Mouse (Mus musculus) layer of hippocampus, adult 18-20 months (tissue): Measurements from ENCODE around the gene Atp6v1g2. TPM values are rescaled to one million over a fixed set of nuclear protein-coding genes. Genes with fewer than 3 reads are reported as not detected.
A peak's percentile ranks its signal among the peaks of the same experiment; 100 is the strongest.

Experiments used
- DNase-seq, 2 experiments: peaks; one replicate each; pipeline ENCODE4 v3.0.0; 2022; ENCODE audit warnings: low spot score in 2 of 2
- long read RNA-seq: library from polyadenylated mRNA; stranded (forward); transcript quantifications from one replicate; pipeline ENCODE4 v2.0.0, GENCODE M21; 2021
- total RNA-seq, 2 experiments: library from RNA; stranded (reverse); gene quantifications; 2 replicates each; pipeline ENCODE4 v1.2.3; 2021

Atp6v1g2 gene
- total RNA-seq: 100 to 1,000 TPM; 637 to 681 TPM
- long read RNA-seq, transcript Atp6v1g2-204 (2 exons, 1,041 nt): minor isoform, 17 of 749 reads
- long read RNA-seq, transcript Atp6v1g2-201 (3 exons, 1,528 nt): major isoform, 682 of 749 reads
- long read RNA-seq, partial matches to known transcripts: 5 of 749 reads
- long read RNA-seq, other reads (novel, unspliced or antisense): 42 of 749 reads

DNA sequence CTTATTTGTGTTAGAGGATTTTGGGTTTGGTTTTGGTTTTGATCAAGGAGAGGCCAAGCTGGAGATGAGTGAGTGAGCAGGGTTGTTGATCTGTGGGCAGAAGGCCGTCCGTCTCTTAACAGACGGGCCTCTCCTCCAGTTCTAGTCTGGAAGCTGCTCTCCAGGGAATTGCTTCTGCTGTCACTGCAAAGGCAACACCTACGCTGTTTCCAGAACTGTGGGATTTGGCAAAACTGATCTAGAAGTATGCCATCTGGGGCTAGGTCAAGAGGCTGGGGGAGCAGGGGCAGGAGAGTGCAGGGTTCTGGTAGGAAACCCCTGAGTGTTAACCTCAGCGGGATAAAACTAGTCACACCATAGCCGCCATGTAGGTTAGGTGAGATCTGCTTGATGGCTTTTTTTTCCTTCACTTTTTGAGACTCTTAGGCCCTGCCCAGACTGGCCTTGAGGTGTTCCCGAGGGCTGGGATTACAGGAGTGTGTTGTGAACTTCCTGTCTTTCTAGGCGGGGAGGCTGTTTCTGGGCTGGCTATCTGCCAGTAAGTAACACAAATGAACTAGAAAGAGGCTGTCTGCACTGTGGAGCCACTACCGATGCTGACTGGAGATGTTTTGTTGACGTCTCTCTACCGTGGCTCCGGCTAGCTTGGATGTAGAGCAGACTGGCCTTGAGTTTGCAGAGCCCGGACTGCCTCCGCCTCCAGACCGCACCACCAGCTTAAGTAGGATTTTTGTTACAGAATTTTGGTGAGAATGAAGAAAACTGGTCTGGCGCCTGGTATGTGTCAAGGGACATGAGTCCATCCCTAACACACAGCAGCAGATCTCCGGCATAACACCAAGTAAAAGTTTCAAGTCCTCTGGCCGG lies at the start of gene Atp6v1g2:
Atp6v1g2 (plus strand) TSS at position 547 of the 867 bp plus-strand sequence.
- DNase-seq: peak in 1 of 2 experiments; percentile 64

DNA sequence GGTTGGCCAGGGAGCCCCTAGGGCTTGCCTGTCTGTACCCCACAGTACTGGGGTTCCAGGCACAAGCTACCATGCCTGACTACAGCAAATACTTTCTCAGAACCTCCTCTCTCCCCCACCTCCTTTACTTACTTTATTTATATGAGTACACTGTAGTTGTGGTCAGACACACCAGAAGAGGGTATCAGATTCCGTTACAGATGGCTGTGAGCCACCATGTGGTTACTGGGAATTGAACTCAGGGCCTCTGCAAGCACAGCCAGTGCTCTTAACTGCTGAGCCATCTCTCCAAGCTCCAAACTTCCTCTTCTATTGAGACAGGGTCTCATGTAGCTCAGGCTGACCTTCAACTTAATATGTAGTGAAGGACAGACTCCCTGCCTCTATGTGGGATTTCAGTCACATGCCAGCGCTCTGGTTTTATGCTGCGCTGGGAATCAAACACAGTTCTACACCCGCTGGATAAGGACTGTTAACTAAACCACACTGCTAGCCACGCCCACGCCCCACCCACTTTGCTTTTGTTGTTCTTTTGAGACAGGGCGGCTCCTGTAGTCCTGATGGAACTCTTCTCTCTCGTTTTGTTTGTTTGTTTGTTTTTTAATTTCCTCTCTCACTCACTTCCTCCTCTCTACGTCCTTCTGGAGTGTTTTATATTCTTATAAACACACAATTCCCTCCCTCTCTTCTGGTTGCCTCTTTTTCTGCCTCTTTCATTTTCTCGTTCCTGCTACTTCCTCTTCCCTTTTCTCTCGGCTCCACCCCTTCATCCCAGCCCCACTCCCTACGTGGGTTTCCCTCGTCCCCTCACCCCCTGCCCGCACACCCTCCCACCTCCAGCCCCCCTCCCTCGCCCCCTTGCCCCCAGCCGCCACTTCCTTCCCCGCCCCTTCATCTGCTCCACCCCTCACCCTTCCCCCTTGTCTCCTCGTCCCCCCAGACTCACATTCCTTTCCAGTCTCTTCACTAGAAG lies 47.5 kb upstream of the Atp6v1g2 start:
- peak in 1 of 2 experiments; percentile 54 for DNase-seq

DNA sequence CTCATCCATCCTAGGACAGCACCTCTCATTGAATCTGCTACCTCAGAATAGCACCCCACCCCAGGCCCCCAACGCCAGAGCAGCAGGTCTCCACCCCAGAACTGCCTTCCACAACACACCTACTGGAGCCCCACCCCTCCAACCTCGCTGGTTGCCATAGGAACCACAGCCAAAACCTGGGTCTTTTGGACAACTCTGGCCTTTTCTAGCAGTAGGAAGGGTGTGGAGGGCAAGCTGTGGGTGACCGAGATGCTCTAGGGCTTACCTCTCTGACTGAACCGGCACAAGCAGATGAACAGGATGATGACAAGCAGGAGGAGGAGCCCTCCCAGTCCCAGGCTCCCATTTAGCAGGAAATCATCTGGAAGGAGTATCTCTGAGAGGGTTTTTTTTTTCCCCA lies 46.8 kb upstream of the Atp6v1g2 start:
- DNase-seq: no peak

DNA sequence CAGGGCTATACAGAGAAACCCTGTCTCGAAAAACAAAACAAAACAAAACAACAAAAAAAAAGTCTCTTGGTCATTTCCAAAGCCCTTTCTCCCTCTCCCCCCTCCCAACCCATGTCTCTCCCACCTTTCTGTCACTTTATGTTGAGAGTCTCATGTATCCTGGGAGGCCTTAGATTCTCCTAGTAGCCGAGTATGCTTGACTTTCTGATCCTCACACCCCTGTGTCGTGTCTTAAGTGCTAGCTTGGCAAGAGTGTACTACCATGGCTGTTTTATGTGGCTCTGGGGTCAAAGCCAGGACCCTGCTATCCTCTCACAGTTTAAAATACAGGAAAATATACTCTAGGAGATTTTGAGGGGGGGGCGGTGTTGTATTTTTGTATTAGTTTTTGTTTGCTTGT lies 46.1 kb upstream of the Atp6v1g2 start:
- no peak for DNase-seq

DNA sequence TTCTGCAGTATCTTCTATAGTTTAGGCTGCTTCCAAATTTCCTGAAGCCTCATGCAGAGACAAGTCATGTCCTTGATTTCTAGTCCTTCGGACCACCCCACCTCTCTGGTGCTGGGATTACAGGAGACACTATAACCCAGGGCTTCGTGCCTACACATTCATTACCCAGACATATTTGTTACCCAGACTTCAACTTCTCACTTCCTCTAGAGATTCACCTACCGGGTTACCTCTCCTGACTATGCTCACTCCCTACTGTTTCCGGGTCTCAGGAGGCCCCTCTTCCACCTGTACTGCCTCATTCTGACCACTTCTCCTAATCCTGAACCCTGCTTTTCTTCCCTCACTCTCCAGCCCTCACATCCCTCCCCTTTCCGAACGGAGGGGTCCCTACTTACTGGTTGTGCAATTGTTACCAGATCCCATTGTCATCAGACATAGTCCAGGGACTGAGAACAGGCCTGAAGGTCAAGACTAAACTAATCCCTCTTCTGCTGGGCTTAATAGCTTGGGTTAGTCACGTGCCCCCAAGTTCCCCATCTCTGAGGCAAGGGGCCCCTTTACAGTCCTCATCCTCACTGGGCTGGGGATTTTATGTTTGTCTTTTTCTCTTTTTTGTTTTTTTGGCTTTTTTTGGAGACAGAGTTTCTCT lies 45.4 kb upstream of the Atp6v1g2 start, which contains the start of gene Lst1:
Lst1 (minus strand) TSS at position 481 of the 652 bp plus-strand sequence.
- DNase-seq: no peak

DNA sequence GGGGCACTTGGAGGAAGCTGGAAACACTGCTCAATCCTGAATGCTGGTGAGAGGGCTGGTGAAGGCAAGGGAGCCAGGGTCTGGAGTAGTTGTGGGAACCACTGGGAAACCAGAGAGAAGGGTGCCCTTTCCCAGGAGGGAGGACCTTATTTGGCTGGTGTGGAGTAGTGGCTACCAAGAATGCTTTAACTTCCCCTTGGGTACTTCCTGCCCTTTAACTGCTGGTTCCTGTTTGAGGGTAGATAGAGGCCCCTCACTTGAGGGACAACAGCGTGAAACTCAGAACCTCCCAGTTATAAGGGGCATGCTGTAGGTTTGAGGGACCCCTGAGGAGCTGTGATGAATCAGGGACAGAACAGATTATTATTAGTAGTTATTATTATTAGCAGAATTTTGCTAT lies 44.3 kb upstream of the Atp6v1g2 start:
- no peak for DNase-seq

DNA sequence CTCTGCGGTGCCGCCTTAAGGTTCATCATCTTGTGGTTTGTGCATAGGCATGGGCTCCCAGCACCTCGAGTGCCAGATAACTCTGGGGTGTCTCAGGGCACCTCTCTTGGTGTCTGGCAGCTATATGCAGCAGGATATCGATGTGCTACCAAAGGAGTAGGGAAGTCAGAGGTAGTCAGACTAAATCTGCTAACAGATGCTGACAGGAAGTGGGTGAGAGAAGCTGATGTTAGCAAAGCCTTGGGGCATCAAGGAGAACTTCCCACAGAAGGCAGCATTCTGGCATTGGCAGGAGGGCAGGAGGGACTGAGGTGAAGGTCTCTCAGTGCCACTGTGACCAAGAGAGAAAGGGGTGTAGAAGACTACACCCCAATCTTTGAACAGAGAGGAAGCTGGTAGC lies 43.4 kb upstream of the Atp6v1g2 start:
- no peak for DNase-seq

DNA sequence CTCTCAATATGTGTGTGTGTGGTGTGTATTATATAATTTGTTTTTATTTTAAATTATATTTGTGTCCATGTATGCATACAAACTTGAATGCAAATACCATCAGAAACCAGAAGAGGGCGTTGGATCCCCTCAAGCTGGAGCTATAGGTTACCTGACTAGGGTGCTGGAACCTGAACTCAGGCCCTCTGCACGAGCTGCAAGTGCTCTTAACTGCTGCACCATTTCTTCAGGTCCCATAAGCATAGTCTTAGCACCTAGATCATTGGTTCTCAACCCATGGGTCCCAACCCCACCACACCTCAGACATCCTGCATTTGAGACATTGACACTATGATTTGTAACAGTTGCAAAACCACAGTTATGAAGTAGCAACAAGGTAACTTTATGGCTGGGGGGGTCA lies 41.7 kb upstream of the Atp6v1g2 start:
- DNase-seq: no peak

DNA sequence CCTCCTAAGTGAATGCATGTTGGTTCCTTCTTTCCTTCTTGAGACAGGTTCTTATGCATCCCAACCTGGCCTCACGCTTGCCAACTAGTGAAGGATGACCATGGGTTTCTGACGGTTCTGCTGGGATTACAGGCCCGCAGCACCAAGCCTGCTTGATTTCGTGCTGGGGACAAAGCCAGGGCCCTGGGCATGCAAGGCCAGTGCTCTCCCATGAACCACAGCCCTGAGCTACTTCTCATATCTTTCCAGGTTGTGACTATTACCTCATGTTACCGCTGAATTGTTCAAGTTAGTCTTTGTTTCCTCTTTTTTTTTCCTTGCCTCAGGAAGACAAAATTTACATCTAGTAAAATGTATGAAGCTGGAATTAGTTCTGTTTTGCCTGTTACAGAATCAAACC lies 40.5 kb upstream of the Atp6v1g2 start:
- no peak for DNase-seq

DNA sequence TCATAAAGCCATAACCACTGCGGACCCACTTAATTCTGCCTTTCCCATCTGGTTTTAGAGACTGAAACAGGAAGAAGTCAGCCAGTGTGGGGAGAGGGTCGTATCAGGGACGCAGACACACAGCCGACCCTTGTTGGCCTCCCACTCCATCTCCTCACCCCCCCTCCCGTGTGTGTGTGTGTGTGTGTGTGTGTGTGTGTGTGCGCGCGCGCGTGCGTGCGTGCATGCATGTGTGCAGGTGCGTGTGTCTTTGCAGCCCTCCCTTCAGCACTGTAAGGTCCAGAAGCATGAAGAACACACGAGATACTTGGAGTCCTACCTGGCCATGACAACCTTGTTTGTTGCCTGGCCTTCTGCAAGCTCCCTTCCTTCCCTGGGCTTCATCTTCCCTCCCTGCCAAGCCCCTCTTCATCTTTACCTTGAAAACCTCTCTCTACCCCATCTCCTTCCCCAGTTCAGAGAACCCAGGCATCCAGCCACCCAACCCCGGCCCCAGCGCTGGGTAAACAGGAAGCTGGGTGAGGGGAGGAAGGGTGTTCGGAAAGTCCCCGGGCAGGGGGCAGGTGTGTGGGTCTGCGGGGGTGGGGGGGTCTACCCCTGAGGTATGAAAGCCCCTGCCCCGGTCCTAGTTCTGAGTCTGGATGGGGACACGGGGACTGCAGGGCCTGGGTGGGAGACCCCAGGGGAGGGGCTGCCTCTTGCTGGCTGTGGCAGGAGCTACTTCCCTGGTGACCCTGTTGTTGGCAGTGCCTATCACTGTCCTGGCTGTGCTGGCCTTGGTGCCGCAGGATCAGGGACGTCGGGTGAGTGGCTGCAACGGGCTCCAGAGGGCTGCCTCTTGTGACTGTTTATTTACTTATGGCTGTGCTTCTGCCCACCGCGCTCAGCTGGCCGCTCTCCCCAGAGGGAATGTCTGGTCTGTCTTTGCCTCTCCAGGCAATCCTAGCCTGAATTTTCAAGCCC lies 39.3 kb upstream of the Atp6v1g2 start, which contains the start of gene Ltb:
Ltb (plus strand) TSS at position 559 of the 963 bp plus-strand sequence.
- no peak for DNase-seq

DNA sequence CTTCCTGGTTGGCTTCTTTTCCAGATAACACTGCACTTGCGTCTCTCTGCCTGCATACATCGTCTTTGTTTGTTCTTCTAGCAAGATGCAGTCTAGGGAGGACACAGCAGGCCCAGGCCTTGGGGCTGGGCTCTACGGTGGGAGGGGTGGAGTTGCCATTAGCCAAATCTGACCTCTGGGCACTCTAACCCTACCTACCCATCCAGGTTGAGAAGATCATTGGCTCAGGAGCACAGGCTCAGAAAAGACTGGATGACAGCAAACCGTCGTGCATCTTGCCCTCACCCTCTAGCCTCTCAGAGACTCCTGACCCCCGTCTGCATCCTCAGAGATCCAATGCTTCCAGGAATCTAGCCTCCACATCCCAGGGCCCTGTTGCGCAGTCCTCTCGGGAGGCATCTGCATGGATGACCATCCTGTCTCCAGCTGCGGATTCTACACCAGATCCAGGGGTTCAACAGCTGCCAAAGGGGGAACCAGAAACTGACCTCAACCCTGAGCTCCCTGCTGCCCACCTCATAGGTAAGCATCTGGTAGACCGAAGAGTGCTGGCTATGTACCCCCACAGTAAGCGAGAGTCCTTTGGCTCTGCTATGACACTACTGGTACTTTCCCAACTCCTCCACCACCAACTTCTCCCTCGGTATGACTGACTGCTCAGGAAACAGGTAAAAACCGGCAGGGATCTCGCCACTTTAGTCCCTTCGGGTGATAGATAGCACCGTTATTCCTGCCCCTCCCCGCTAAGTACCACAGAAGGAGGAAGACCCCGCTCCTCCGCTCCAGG lies 38.4 kb upstream of the Atp6v1g2 start:
- no peak for DNase-seq

DNA sequence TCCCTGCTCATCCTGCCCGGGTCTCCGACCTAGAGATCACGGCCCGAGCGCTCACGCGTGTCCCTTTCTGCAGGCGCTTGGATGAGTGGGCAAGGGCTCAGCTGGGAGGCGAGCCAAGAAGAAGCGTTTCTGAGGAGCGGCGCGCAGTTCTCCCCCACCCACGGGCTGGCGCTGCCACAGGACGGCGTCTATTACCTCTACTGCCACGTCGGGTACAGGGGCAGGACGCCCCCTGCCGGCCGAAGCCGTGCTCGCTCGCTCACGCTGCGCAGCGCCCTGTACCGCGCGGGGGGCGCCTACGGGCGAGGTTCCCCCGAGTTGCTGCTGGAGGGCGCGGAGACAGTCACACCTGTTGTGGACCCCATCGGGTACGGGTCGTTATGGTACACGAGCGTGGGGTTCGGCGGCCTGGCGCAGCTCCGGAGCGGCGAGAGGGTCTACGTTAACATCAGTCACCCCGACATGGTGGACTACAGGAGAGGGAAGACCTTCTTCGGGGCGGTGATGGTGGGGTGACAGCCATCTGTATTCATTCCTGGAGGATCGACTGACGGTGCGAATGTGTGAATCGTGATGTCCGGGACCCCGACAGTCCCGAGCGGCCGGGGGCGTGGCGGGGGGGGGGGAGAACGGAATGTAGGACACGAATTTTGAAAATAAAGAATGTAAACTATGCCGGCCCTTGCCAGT lies 37.7 kb upstream of the Atp6v1g2 start:
- peak; percentile 50 to 70 for DNase-seq

DNA sequence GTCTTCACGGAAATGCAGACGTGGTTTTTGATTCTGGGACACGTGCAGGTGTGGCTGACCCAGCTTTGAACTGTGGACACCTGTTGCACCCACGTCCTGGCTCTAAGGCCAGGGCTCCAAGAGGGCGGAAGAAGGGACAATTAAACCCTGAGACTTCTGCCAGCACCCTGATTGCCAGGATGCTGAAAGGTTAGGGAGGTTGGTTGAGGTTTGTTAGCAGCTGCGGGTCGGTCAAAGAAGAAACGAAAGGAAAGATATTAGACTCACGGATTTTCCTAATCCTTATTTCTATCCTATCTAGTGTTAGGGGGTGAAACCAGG lies 37.2 kb upstream of the Atp6v1g2 start:
- no peak for DNase-seq

DNA sequence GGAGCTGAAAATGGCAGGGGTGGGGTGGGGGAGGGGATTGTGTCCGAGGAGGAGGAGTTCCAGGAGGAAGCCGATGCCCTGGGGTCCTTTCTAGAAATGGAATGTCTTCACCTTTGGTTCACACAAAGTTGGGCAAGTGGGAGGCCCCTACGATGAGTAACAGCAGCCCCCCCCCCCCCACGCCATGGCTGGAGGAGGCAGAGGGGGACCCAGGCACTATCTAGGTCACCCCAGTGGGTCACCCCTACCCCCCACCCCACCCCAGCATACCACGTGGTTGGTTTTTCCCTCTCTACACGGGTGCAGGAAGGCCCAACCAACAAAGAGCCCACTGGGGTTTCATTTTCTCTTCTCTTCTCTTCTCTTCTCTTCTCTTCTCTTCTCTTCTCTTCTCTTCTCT lies 36.3 kb upstream of the Atp6v1g2 start:
- no peak for DNase-seq

DNA sequence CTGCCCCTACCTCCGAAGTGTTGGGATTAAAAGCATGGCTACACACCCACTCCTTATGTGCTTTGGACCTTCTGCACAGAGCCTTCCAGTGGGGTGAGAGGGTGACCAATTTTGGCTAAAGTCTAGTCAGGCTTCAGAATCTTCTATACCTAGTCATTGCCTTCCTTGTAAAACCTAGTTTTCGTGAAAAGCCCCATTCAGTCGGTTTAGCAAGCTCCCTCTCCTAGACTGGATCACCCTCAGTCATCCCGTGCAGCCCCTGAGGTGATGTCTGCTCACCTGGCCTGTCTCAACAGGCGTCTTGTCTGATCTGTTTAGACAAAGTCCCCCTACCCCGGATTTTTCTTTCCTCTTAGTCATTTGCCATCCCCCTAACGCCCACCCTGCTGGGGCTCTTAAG lies 35.4 kb upstream of the Atp6v1g2 start:
- no peak for DNase-seq

DNA sequence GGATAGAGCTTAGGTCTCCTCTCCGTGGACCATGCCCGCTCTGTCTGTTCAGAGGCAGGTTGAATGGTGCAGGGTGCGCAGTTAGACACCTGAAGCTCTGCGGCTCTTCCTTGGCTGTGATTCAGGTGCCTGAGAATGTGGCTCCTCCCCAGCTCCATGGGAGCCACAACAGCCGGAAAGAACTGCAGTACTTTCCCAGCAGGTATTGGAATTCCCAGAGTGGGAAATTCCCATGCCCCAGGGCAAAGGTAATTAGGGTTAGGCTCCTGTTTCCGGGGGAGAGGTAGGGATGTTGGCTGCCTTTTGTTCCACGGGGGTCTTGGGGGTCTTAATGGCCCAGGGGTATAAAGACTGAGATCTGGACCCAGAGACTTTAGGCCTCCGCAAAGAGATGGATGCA lies 34.5 kb upstream of the Atp6v1g2 start:
- no peak for DNase-seq

DNA sequence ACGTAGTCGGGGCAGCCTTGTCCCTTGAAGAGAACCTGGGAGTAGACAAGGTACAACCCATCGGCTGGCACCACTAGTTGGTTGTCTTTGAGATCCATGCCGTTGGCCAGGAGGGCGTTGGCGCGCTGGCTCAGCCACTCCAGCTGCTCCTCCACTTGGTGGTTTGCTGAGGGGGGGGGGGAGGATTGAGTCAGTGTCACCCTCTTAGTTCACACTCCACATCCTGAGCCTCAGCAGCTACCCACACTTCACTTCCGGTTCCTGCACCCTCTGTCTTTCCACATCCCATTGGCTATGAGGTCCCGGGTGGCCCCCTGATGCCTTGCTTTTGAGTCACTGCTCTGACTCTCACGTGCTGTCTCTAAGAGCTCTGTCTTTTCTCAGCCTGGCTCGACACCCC lies 33.1 kb upstream of the Atp6v1g2 start:
- no peak for DNase-seq

DNA sequence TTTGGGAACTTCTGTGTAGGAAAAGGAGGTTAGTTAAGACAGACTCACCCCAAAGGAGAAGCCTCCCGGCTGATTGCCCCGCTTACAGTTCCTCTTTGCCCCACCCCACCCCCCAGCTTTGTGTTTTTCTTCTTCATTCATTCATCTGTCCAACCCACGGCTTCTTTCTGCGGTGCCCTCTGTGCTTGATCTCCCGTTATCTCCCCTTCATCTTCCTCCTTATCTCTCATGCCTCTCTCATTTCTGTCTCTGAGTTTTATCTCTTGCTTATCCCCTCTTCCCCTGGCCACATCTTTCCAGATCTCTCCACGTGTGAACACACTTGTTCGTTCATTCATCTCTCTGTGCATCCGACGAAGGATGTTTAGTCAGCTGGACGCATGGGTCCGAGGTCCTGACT lies 32.3 kb upstream of the Atp6v1g2 start:
- DNase-seq: no peak

DNA sequence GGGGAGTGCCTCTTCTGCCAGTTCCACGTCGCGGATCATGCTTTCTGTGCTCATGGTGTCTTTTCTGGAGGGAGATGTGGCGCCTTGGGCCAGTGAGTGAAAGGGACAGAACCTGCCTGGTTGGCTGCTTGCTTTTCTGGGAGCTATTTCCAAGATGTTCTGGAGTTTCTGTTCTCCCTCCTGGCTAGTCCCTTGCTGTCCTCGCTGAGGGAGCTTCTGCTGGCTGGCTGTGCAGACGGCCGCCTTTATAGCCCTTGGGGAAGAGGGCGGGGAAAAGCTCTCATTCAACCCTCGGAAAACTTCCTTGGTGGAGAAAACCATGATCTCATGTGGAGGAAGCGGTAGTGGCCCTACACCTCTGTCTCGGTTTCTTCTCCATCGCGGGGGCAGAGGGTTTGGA lies 31.7 kb upstream of the Atp6v1g2 start, which contains the start of gene Tnf:
Tnf (minus strand) TSS at position 221 of the 400 bp plus-strand sequence.
- no peak for DNase-seq
